20 mouse cellular contexts compared by ENCODE assay signal in the genomic region with DNA sequence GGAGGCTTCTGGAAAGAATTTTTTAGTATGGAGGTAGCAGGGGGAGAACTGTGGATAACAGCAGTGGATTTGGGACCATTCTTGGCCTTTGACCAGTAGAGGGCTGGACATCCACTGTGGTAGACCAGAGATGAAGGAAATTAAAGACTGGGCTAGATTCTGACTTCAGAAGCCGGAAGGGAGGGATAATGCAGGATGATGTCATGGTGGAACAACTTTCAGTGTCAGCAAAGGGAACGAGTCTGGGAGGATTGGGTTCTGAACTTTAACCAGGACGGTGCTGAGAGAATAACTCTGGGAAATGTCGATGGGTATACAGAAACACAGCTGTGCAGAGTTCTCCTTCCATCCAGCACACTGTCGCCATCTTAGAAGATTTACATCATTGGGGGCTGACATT.
"Had no signal": no experiment of that assay in that cellular context is flagged by ENCODE, and none has a peak within 500 bp of the region (broad histone marks: within the 10 kb centered on the region; RNA-seq: fewer than 3 reads in every experiment).

No protein-coding gene starts in this region.

- ATAC-seq: midbrain, embryonic 16.5 days had no signal

- H3K4me3 ChIP-seq: midbrain, embryonic 10.5 days; midbrain, embryonic 12.5 days; myocyte; neural tube, embryonic 13.5 days; neural tube, embryonic 15.5 days; stomach, embryonic 15.5 days had no signal

- H3K36me3 ChIP-seq: midbrain, embryonic 10.5 days; midbrain, embryonic 12.5 days; neural tube, embryonic 13.5 days; neural tube, embryonic 15.5 days; stomach, embryonic 15.5 days had no signal

- DNase-seq: lung, adult 18-20 months; lung, embryonic 14.5 days; lung, postnatal 10 days; lung, postnatal 4 days; midbrain, embryonic 14.5 days; retina, postnatal 1 day; right cerebral cortex, adult 18-20 months; right cerebral cortex, postnatal 25 days; right cerebral cortex, postnatal 4 days; thymus, adult 2 months; thymus, postnatal 25 days; thymus, postnatal 4 days had no signal

- H3K4me2 ChIP-seq: lung, embryonic 14.5 days; midbrain, embryonic 12.5 days; neural tube, embryonic 13.5 days; neural tube, embryonic 15.5 days; stomach, embryonic 15.5 days had no signal

- H3K9me3 ChIP-seq: midbrain, embryonic 10.5 days; midbrain, embryonic 12.5 days; neural tube, embryonic 13.5 days; neural tube, embryonic 15.5 days; stomach, embryonic 15.5 days had no signal

- H3K27ac ChIP-seq: midbrain, embryonic 10.5 days; midbrain, embryonic 12.5 days; neural tube, embryonic 13.5 days; neural tube, embryonic 15.5 days; stomach, embryonic 15.5 days; stomach, postnatal 0 days had no signal

- H3K9ac ChIP-seq: lung, embryonic 14.5 days; midbrain, embryonic 12.5 days; neural tube, embryonic 13.5 days; neural tube, embryonic 15.5 days; stomach, embryonic 15.5 days had no signal

- H3K27me3 ChIP-seq: midbrain, embryonic 12.5 days; neural tube, embryonic 13.5 days; neural tube, embryonic 15.5 days; stomach, embryonic 15.5 days had no signal

- H3K4me1 ChIP-seq: midbrain, embryonic 10.5 days; midbrain, embryonic 12.5 days; neural tube, embryonic 13.5 days; neural tube, embryonic 15.5 days; stomach, embryonic 15.5 days had no signal
